15 mouse cellular contexts compared by ENCODE assay signal in the genomic region with DNA sequence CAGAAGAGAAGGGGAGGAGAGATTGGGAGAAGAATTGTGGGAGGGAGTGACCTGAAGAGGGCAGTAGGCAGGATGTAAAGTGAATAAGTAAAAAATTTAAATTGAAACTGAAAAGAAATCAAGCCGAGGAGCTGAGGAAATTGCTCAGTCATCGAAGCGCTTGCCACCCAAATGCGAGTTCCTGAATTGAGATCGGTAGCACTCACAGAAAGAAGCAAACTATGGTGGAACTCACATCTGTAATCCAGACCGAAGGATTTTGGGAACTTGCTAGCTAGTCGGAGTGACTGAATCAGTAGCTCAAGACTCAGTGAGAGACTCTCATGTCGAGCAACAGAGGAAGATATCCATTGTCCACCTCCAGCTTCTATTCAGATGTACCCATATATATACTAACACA.
"Had no signal": no experiment of that assay in that cellular context is flagged by ENCODE, and none has a peak within 500 bp of the region (broad histone marks: within the 10 kb centered on the region; RNA-seq: fewer than 3 reads in every experiment).

No protein-coding gene starts in this region.

- H3K4me1 ChIP-seq: lung, embryonic 15.5 days; midbrain, embryonic 10.5 days; midbrain, embryonic 12.5 days; neural tube, embryonic 12.5 days; stomach, embryonic 15.5 days had no signal

- H3K4me3 ChIP-seq: lung, embryonic 15.5 days; midbrain, embryonic 10.5 days; midbrain, embryonic 12.5 days; neural tube, embryonic 12.5 days; stomach, embryonic 15.5 days had no signal

- H3K36me3 ChIP-seq: lung, embryonic 15.5 days; midbrain, embryonic 10.5 days; midbrain, embryonic 12.5 days; neural tube, embryonic 12.5 days; stomach, embryonic 15.5 days had no signal

- H3K27me3 ChIP-seq: lung, embryonic 15.5 days; midbrain, embryonic 12.5 days; neural tube, embryonic 12.5 days; stomach, embryonic 15.5 days had no signal

- H3K4me2 ChIP-seq: lung, embryonic 15.5 days; midbrain, embryonic 12.5 days; neural tube, embryonic 12.5 days; stomach, embryonic 15.5 days had no signal

- DNase-seq: lung, adult 18-20 months; lung, postnatal 10 days; lung, postnatal 4 days; midbrain, embryonic 14.5 days; right cerebral cortex, postnatal 14 days; thymus, adult 2 months; thymus, postnatal 25 days; thymus, postnatal 4 days had no signal

- ATAC-seq: midbrain, embryonic 16.5 days had no signal

- H3K9me3 ChIP-seq: lung, embryonic 15.5 days; midbrain, embryonic 10.5 days; midbrain, embryonic 12.5 days; neural tube, embryonic 12.5 days; stomach, embryonic 15.5 days had no signal

- H3K27ac ChIP-seq: lung, embryonic 15.5 days; midbrain, embryonic 10.5 days; midbrain, embryonic 12.5 days; neural tube, embryonic 12.5 days; stomach, embryonic 15.5 days; stomach, postnatal 0 days had no signal

- H3K9ac ChIP-seq: lung, embryonic 15.5 days; midbrain, embryonic 12.5 days; neural tube, embryonic 12.5 days; stomach, embryonic 15.5 days had no signal
